Mouse (Mus musculus) liver, embryonic 14.5 days (tissue): ENCODE data around the gene Smpdl3b.

Experiments used
- CTCF ChIP-seq: IDR thresholded peaks from 2 replicates; pipeline ENCODE4 v1.5.1; 2016; ENCODE audit warnings: antibody characterized with exemption, low read depth, control low read depth
- EP300 ChIP-seq: IDR thresholded peaks from 2 replicates; pipeline ENCODE4 v1.6.1; 2016; ENCODE audit warnings: antibody characterized with exemption, low read depth

- TF ChIP-seq CTCF: no peak
- no peak for TF ChIP-seq EP300
Observed at GRCm38 (mm10) chr4:132789731-132790130, 32.7 kb upstream of the Smpdl3b start.
